Mouse (Mus musculus) kidney, embryonic 15.5 days (tissue): ENCODE results near the gene Nrip3. TPM values are rescaled to one million over a fixed set of nuclear protein-coding genes. Genes with fewer than 3 reads are reported as not detected.
A peak's percentile ranks its signal among the peaks of the same experiment; 100 is the strongest.

Experiments used
- ATAC-seq: fragments of 200-750 bp; cut with Nextera tagmentation; replicated peaks from 2 replicates; pipeline ENCODE4 v1.8.0; 2017; ENCODE audit warnings: moderate TSS enrichment; ENCODE audit not compliant: low FRiP score
- H3K27ac ChIP-seq: fragments of 300-500 bp; sonication (generic); 2 replicates; pipeline ENCODE4 v1.5.1; 2015; ENCODE audit warnings: mild to moderate bottlenecking, inconsistent platforms
- H3K27me3 ChIP-seq: fragments of 300-500 bp; sonication (generic); 2 replicates; pipeline ENCODE4 v1.6.1; 2015; ENCODE audit warnings: inconsistent platforms
- H3K36me3 ChIP-seq: fragments of 300-500 bp; sonication (generic); 2 replicates; pipeline ENCODE4 v1.6.1; 2015; ENCODE audit warnings: inconsistent platforms
- H3K4me1 ChIP-seq: fragments of 300-500 bp; sonication (generic); 2 replicates; pipeline ENCODE4 v1.6.1; 2015; ENCODE audit warnings: inconsistent platforms
- H3K4me2 ChIP-seq: fragments of 300-500 bp; sonication (generic); 2 replicates; pipeline ENCODE4 v1.6.1; 2015; ENCODE audit warnings: moderate library complexity, mild to moderate bottlenecking, inconsistent platforms
- H3K4me3 ChIP-seq: fragments of 300-500 bp; sonication (generic); replicated peaks from 2 replicates; pipeline ENCODE4 v1.5.1; 2015; ENCODE audit warnings: mild to moderate bottlenecking, inconsistent platforms
- H3K9ac ChIP-seq: fragments of 300-500 bp; sonication (generic); 2 replicates; pipeline ENCODE4 v1.6.1; 2015; ENCODE audit warnings: mild to moderate bottlenecking, inconsistent platforms
- H3K9me3 ChIP-seq: fragments of 300-500 bp; sonication (generic); replicated peaks from 2 replicates; pipeline ENCODE4 v1.6.1; 2016; ENCODE audit warnings: inconsistent platforms
- WGBS: fragments of 180-500 bp; shearing (Covaris S2); methylation state at CpG from one replicate; pipeline ENCODE4 v1.1.7; 2015; ENCODE audit warnings: mixed read lengths; 5-methylcytosine and 5-hydroxymethylcytosine counted together
- polyA plus RNA-seq: library from polyadenylated mRNA; unstranded; fragments of >200 nt; fragmentation: Nextera tagmentation; extraction: Ambion mirVana; gene quantifications from 2 replicates; pipeline ENCODE4 v1.2.1, GENCODE M21; 2015

Nrip3 gene
- polyA plus RNA-seq, 1 experiment from 2014 or later: 0.53 TPM

DNA sequence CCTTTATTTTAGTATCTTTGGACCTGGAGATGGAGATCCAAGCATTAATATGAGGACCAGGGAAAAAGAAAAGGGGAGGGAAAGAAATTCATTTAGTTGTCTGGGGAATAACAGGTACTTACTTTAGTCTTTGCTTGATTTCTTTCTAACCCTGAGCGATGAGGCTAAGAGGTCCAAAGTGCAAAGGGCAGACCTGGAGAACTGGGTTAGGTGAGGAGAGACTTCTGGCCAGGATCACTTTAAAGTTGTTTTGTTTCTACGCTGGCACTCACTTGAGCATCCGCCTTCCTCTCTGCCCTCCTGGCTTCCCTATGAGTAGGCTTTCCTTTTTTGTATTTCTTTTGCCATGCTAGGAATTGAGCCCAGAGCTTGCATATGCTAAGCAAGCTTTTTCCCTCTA is 25.5 kb downstream of the Nrip3 start:
- H3K27me3 ChIP-seq: no peaks in the 10 kb centered on the region
- no peak overlapping the region for H3K27ac ChIP-seq
- no peaks in the 10 kb centered on the region for H3K36me3 ChIP-seq
- no peak overlapping the region for H3K4me2 ChIP-seq
- H3K9me3 ChIP-seq: no peaks in the 10 kb centered on the region
- no peak for ATAC-seq
- no peak overlapping the region for H3K4me3 ChIP-seq
- no peak overlapping the region for H3K9ac ChIP-seq
- 82% methylated on average over 3 of the region's 3 CpGs for WGBS
- peaks cover 17% of the 10 kb centered on the region for H3K4me1 ChIP-seq

DNA sequence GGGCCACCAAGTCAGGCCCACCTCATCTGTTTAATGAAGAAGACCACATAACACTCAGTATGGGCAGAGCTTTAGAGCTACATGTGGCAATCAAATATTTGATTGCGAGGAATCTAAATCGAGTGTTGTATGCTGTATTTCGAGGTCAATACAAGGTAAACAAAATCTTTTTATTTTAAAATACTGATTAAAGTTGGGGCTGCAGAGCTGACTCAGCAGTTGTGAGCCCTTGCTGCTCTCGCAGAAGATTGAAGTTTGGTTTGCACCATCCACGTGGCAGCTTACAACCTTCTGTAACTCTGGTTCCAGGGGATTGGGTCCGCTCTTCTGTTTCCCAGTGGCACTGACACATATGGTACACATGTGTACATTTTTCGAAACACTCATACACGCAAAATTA is 27.8 kb downstream of the Nrip3 start:
- Histone ChIP-seq H3K4me1 (peaks cover 18% of the 10 kb centered on the region), H3K27ac (no peak overlapping the region), H3K4me3 (no peak overlapping the region), H3K9ac (no peak overlapping the region), H3K4me2 (no peak overlapping the region), H3K27me3 (no peaks in the 10 kb centered on the region), H3K9me3 (no peaks in the 10 kb centered on the region), H3K36me3 (no peaks in the 10 kb centered on the region)
- no peak for ATAC-seq
- WGBS: 89% methylated on average over 8 of the region's 8 CpGs

DNA sequence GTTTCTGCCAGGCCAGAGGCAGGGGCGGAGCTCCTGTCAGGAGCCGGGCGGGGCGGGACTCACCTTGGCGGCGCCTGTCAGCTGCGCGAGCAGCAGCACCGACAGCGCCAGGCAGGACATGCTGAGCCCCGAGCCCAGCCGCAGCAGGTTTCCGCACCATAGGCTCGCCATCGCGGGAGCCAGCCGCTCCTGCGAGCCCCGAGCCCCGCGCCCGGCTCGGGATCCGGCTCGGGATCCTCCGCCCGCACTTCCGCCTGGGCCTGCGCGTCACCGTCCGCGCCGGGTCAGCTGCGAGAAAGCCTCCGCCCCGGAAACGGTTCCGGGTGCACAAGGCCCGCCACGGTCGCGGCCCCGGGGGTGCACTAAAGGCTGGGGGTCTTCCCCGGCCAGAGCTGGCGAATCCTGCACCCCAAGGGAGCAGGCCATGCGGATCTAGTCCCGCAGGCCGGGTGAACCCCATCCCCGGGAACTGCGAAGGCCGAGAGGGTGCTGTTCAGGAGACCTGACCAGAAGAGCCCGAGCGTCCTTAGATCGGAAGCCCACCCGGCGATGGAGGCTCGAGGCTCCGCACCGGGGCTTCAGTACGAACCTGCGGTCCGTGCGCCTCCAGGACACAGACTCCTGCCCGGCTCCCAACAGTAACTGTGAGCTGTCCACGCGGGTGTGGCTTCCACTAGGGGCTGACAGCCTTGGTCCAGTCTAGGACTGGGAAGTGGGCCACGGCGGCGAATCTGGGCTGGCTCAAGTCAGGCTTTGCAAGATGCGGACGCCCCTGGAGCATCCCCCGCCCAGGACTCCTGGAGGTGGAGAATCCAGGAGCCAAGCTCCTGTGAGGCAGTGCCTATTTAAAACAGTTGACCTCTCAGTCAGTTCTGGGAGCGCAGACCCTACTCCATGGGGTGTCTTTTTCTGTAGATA is 29.6 kb downstream of the Nrip3 start, which contains the start of gene Tmem9b:
Gene Tmem9b (minus strand): TSS at position 868 of the 918 bp plus-strand sequence.
- WGBS: under 1% methylated on average over 74 of the region's 74 CpGs
- H3K9ac ChIP-seq: peak within 1 kb of the TSS; percentile 71
- H3K36me3 ChIP-seq: 0 out of 2 replicates have a peak, but pooled peaks cover 2% of the 10 kb centered on the region
- peak; percentile 94 for ATAC-seq
- no peaks in the 10 kb centered on the region for H3K27me3 ChIP-seq
- H3K4me2 ChIP-seq: peak within 1 kb of the TSS; percentile 79
- peak within 1 kb of the TSS; percentile 68 for H3K4me3 ChIP-seq
- no peaks in the 10 kb centered on the region for H3K9me3 ChIP-seq
- H3K27ac ChIP-seq: peak within 1 kb of the TSS; percentile 78
- peaks cover 18% of the 10 kb centered on the region for H3K4me1 ChIP-seq

DNA sequence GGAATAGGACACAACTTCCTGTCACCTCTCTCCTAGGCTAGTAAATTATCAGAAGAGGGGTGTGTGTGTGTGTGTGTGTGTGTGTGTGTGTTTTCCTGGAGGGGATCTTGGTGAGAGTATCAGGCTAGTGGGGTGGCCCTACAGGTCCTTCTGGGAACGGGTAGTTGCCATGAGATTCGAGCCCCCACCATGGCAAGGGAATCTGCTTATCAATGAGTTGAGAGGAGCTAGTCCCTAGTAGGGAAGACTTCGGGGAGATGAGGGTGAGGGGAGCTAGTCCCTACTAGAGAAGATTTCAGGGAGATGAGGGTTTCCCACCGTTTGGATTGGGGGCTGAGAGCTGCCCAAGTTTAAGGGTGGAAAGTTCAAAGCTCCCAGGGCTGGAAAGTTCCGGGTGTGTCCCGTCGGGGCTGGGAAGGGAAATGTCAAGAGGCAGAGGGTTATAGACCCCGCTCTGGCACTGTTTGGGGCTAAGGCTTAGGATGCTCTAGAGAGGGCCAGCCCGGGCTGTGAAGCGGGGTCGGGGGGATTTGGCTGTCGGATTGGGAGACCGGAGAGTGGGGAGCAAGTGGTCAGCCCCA is 30.3 kb downstream of the Nrip3 start:
- peak overlapping the region; percentile 78 for H3K27ac ChIP-seq
- H3K27me3 ChIP-seq: no peaks in the 10 kb centered on the region
- 5% methylated on average over 13 of the region's 13 CpGs for WGBS
- H3K36me3 ChIP-seq: 0 out of 2 replicates have a peak, but pooled peaks cover 3% of the 10 kb centered on the region
- H3K4me2 ChIP-seq: peak overlapping the region; percentile 79
- peak overlapping the region; percentile 68 for H3K4me3 ChIP-seq
- peaks cover 18% of the 10 kb centered on the region for H3K4me1 ChIP-seq
- no peaks in the 10 kb centered on the region for H3K9me3 ChIP-seq
- 0 out of 2 replicates have a peak, but pooled peaks have one; percentile 7 for ATAC-seq
- H3K9ac ChIP-seq: peak overlapping the region; percentile 71

DNA sequence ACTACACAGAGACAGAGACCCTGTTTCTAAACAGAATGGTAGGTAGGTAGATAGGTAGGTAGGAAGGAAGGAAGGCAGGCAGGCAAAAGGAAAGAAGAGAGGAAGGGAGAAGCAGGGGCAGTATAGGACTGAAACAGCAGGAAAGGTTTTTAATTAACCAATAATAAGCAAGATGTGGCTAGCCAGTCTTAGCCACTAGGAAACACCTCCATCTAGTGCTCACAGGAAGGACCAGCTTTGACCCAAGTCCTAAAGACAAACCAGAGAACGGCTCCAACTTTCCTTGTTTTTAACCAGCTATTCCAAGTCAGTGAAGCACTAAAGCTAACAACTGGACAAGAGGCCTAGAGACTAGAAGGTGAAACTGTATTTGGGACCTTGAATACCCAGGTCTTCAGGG is 34.1 kb downstream of the Nrip3 start:
- Histone ChIP-seq H3K27ac (no peak overlapping the region), H3K4me3 (no peak overlapping the region), H3K27me3 (no peaks in the 10 kb centered on the region), H3K36me3 (peaks cover 29% of the 10 kb centered on the region), H3K9ac (no peak overlapping the region), H3K4me1 (peaks cover 10% of the 10 kb centered on the region), H3K4me2 (no peak overlapping the region), H3K9me3 (no peaks in the 10 kb centered on the region)
- 50% methylated on average over 1 of the region's 1 CpGs for WGBS
- ATAC-seq: no peak

DNA sequence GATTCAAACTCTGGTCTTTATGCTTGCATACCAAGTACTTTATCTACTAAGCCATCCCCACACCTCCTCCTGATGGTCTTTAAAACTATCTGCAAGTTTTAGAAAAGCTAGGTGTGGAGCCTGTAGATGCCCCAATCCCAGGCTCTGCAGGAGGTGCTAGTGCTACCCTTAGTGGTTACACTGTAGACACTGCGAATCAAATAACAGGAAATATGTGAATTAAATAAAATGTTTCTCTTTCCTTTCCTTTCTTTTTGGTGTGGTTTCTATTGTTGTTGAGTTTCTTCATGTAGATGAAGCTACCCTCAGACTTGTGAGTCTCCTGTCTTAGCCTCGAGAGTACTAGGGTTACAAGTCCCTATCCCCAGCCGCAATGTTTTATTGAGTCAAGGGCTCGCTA is 40.1 kb downstream of the Nrip3 start:
- no peaks in the 10 kb centered on the region for H3K9me3 ChIP-seq
- H3K4me2 ChIP-seq: no peak overlapping the region
- H3K36me3 ChIP-seq: peaks cover 50% of the 10 kb centered on the region
- 84% methylated on average over 4 of the region's 4 CpGs for WGBS
- no peak for ATAC-seq
- H3K27me3 ChIP-seq: no peaks in the 10 kb centered on the region
- H3K4me1 ChIP-seq: no peaks in the 10 kb centered on the region
- no peak overlapping the region for H3K9ac ChIP-seq
- H3K27ac ChIP-seq: no peak overlapping the region
- no peak overlapping the region for H3K4me3 ChIP-seq

DNA sequence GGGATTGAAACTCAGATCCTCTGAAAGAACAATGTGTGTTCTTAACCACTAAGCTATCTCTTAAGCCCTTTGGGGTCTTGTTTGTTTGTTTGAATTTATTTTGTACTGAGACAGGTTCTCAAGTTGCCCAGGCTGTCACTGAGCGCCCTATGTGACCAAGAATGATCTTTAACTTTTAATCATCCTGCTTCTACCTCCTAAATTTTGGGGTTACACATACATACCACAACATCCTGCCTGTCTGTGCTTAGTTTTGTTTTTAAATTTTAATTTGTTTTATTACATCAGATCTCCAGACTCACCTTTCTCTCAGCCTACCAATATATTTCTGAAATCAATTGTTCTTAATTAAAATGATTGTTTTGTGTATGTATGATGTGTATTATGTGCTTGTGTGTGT is 40.8 kb downstream of the Nrip3 start:
- H3K4me1 ChIP-seq: no peaks in the 10 kb centered on the region
- no peak overlapping the region for H3K4me2 ChIP-seq
- H3K27ac ChIP-seq: no peak overlapping the region
- no peaks in the 10 kb centered on the region for H3K9me3 ChIP-seq
- no peak for ATAC-seq
- peaks cover 49% of the 10 kb centered on the region for H3K36me3 ChIP-seq
- H3K4me3 ChIP-seq: no peak overlapping the region
- no peaks in the 10 kb centered on the region for H3K27me3 ChIP-seq
- no peak overlapping the region for H3K9ac ChIP-seq
- WGBS: 84% methylated on average over 1 of the region's 1 CpGs

DNA sequence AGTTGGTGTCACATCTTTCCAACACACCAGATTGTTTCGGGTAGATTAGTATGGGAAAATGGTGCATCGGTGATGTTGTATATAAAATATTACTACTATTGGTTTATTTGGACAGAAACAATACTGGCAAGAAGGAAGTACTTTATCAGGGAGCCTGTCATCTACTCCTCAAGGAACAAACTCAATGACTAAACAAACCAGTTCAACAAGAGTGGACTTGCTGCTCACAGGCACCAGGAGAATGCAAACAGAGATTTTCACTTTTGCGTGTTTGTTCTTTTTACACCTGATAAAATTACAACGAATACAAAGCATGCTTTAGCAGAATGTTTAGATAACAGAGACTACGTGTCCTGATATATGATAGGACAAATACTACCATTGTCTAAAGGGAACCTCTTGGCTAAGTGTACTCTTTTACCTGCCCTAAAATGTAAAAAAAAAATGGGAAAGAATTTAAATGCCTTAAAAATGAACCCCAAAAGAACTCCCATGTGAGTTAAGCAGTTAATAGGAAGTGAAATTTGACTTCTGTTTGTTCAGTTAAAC is 41.9 kb downstream of the Nrip3 start:
- Histone ChIP-seq H3K9ac (no peak overlapping the region), H3K4me1 (no peaks in the 10 kb centered on the region), H3K4me3 (no peak overlapping the region), H3K36me3 (peaks cover 41% of the 10 kb centered on the region), H3K27me3 (no peaks in the 10 kb centered on the region), H3K27ac (no peak overlapping the region), H3K4me2 (no peak overlapping the region), H3K9me3 (no peaks in the 10 kb centered on the region)
- ATAC-seq: no peak
- 68% methylated on average over 5 of the region's 5 CpGs for WGBS

DNA sequence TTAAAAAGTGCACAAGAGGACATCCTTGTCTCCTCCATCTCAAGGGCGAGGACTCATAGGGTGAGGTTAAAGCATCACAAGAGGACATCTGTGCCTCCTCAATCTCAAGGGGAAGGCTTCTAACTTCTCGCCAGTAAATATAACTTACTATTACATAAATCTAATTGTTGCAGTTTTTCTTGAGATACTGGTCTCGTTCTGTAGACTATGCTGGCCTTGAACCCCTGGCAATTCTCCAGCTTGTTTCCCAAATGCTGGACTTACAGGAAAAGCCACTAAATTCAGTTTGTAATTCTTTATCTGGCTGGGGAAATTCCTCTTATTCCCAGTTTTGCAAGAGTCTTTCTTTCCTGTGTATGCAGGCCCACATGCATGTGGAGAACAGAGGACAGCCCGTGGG is 47.0 kb downstream of the Nrip3 start:
- Histone ChIP-seq H3K9ac (no peak overlapping the region), H3K4me3 (no peak overlapping the region), H3K36me3 (peaks cover 19% of the 10 kb centered on the region), H3K4me1 (peaks cover 5% of the 10 kb centered on the region), H3K27me3 (no peaks in the 10 kb centered on the region), H3K27ac (no peak overlapping the region), H3K4me2 (no peak overlapping the region), H3K9me3 (no peaks in the 10 kb centered on the region)
- no peak for ATAC-seq
- WGBS: 69% methylated on average over 4 of the region's 4 CpGs

DNA sequence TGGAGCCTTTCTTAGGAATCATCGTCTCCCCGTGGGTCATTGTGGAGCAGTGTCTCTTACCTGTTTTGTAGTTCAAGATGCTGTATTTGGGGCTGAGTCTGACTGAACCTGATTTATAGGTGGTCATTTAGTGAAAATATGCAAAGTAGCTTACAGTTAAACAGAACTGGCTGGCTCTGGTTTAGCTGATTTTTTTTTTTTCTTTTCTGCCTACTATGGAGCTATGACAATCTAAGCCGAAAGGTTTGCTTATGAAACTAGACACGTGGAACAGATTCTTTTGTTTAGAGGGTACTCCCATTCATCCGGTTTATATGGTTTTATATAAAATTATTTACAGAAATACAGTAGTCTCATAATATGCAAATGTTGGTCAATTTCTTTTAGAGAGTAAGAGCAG is 50.2 kb downstream of the Nrip3 start, which contains the start of gene Ascl3:
Gene Ascl3 (minus strand): TSS at position 101 of the 400 bp plus-strand sequence.
- 0 out of 2 replicates have a peak within 1 kb of the TSS, but pooled peaks have one; percentile 32 for H3K27ac ChIP-seq
- H3K4me3 ChIP-seq: no peak within 1 kb of the TSS
- no peak within 1 kb of the TSS for H3K9ac ChIP-seq
- H3K4me1 ChIP-seq: peaks cover 13% of the 10 kb centered on the region
- H3K27me3 ChIP-seq: no peaks in the 10 kb centered on the region
- WGBS: 90% methylated on average over 5 of the region's 5 CpGs
- no peak for ATAC-seq
- no peak within 1 kb of the TSS for H3K4me2 ChIP-seq
- H3K9me3 ChIP-seq: no peaks in the 10 kb centered on the region
- peaks cover 10% of the 10 kb centered on the region for H3K36me3 ChIP-seq

DNA sequence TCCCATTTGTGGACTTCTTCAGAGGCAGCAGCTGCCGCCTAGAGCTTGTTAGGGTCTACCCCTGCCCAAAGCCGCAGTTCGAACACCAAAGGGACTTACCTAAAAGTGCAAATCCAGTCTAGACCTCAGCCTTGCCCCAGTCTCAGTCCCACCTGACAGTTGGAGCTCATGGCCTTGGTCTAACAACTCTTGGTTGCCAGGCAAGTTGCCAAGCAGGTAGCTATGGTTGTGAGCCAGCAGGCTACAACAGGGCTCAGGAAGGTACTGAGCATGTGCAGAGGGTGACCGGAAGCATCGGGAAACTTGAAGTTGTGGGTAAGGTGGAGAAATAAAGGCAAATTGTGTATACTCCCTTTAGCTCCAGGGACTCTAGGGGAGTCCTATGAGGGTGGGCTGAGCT is 58.1 kb downstream of the Nrip3 start, which contains the start of gene BC051019:
Gene BC051019 (minus strand): TSS at position 154 of the 400 bp plus-strand sequence.
- no peak within 1 kb of the TSS for H3K4me3 ChIP-seq
- WGBS: 89% methylated on average over 5 of the region's 5 CpGs
- H3K9me3 ChIP-seq: no peaks in the 10 kb centered on the region
- no peaks in the 10 kb centered on the region for H3K36me3 ChIP-seq
- no peak within 1 kb of the TSS for H3K9ac ChIP-seq
- no peaks in the 10 kb centered on the region for H3K4me1 ChIP-seq
- H3K27ac ChIP-seq: no peak within 1 kb of the TSS
- ATAC-seq: no peak
- no peaks in the 10 kb centered on the region for H3K27me3 ChIP-seq
- H3K4me2 ChIP-seq: no peak within 1 kb of the TSS

DNA sequence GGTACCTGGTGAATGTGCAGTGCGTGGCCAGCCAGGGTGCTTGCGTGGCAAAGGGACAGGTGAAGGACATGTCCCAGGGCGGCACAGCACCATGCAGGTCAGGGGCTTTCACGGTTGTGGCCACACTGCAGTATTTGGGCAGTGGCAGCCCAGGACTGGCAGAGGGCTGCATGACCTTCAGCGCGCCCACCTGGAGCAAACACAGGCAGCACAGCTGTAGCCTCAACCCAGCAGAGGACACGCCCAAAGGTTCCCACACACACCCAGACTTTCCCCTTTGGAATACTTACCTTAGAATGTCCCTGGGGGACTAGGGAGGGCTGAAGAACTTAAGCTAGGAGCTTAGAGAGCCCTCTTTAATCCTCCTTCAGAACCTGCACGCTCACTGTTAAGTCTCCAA is 58.7 kb downstream of the Nrip3 start:
- H3K4me2 ChIP-seq: no peak overlapping the region
- 93% methylated on average over 8 of the region's 8 CpGs for WGBS
- ATAC-seq: no peak
- H3K4me1 ChIP-seq: no peaks in the 10 kb centered on the region
- H3K9me3 ChIP-seq: no peaks in the 10 kb centered on the region
- H3K27me3 ChIP-seq: no peaks in the 10 kb centered on the region
- H3K9ac ChIP-seq: no peak overlapping the region
- H3K27ac ChIP-seq: no peak overlapping the region
- H3K36me3 ChIP-seq: no peaks in the 10 kb centered on the region
- no peak overlapping the region for H3K4me3 ChIP-seq
